Mouse (Mus musculus) E14TG2a.4 (cell line): ENCODE data around the gene Psmd14.

Experiments used
- CTCF ChIP-seq: conservative IDR thresholded peaks from 2 replicates; pipeline ENCODE4 v1.5.1; 2014; ENCODE audit warnings: low read length
- POU5F1 ChIP-seq: IDR thresholded peaks from 2 replicates; pipeline ENCODE4 v1.6.1; 2014; ENCODE audit warnings: low read length, borderline replicate concordance

GRCm38 (mm10) chr2:61750702-61751101 is 39.2 kb downstream of the Psmd14 start:
- TF ChIP-seq CTCF (no peak), POU5F1 (no peak)
